Mouse (Mus musculus): Measurements from ENCODE around the gene Plppr2. TPM values are rescaled to one million over a fixed set of nuclear protein-coding genes. Genes with fewer than 3 reads are reported as not detected.

The Plppr2 gene
- polyA plus RNA-seq, 1 experiment from 2014 or later: 5.2 TPM

DNA sequence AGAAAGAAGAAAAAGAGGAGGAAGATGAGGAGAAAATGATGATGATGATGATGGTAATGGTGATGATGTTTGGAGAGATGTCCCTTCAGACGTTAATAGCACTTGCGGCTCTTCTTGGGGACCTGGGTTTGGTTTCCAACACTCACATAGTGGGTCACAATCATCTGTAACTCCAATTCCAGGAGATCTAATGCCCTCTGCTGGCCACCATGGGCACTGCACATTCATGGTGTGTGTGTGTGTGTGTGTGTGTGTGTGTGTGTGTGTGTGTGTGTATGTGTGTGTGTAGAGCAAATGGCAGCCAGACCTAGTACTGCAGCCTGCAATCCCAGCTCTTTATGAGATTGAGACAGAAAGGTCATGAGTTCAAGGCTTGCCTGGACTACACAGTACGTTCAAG is 15.1 kb downstream of the Plppr2 start:
- Histone ChIP-seq H3K4me2 (no peak overlapping the region), H3K27me3 (replicated peaks) (peaks cover 31% of the 10 kb centered on the region), H3K27ac (replicated peaks) (no peak overlapping the region), H3K4me3 (no peak overlapping the region), H3K9ac (no peak overlapping the region), H3K9me3 (no peaks in the 10 kb centered on the region), H3K4me1 (peaks cover 21% of the 10 kb centered on the region), H3K36me3 (no peaks in the 10 kb centered on the region)
- 71% methylated on average over 3 of the region's 3 CpGs for WGBS
- no peak for ATAC-seq (ENCODE audit: extremely low read depth, insufficient number of reproducible peaks, low FRiP score, low TSS enrichment)

DNA sequence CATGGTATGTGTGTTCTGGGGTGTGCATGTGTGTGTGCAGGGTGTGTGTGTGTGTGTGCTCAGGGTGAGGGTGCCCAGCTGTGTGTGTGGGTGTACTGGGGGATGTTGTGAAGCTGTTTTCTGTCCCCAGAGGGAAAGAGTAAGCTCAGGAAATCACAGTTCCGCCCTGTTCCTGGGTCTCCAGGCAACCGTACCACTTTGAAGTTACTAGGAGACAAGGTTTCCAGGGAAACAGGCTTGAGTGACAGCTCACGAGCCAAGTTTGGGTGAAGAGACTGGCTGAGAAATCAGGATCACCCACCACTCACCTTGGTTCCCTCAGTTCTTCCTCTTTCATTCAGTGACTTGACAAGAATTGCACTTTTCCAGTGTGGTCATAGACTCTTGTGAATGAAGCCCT is 16.8 kb downstream of the Plppr2 start:
- Histone ChIP-seq H3K4me3 (no peak overlapping the region), H3K9ac (no peak overlapping the region), H3K9me3 (no peaks in the 10 kb centered on the region), H3K27me3 (replicated peaks) (peaks cover 15% of the 10 kb centered on the region), H3K27ac (replicated peaks) (no peak overlapping the region), H3K36me3 (peaks cover 14% of the 10 kb centered on the region), H3K4me2 (no peak overlapping the region), H3K4me1 (peaks cover 13% of the 10 kb centered on the region)
- WGBS: 6% methylated on average over 3 of the region's 3 CpGs
- ATAC-seq (ENCODE audit: extremely low read depth, insufficient number of reproducible peaks, low FRiP score, low TSS enrichment): no peak

- peaks cover 10% of the 10 kb centered on the region for H3K27me3 ChIP-seq (replicated peaks)
- H3K4me3 ChIP-seq: no peak overlapping the region
- H3K9me3 ChIP-seq: no peaks in the 10 kb centered on the region
- H3K36me3 ChIP-seq: peaks cover 24% of the 10 kb centered on the region
- peaks cover 13% of the 10 kb centered on the region for H3K4me1 ChIP-seq
- ATAC-seq (ENCODE audit: extremely low read depth, insufficient number of reproducible peaks, low FRiP score, low TSS enrichment): no peak
- WGBS: 73% methylated on average over 3 of the region's 3 CpGs
- H3K4me2 ChIP-seq: peak overlapping the region; percentile 76
- H3K27ac ChIP-seq (replicated peaks): no peak overlapping the region
- H3K9ac ChIP-seq: no peak overlapping the region
Measured at GRCm38 (mm10) chr9:21954635-21955034, 17.8 kb downstream of the Plppr2 start.

- 1% methylated on average over 18 of the region's 18 CpGs for WGBS
- Histone ChIP-seq H3K4me2 (peak overlapping the region; percentile 76), H3K36me3 (peaks cover 24% of the 10 kb centered on the region), H3K27ac (replicated peaks) (peak overlapping the region; percentile 94), H3K9ac (peak overlapping the region; percentile 88), H3K4me3 (peak overlapping the region; percentile 79), H3K27me3 (replicated peaks) (peaks cover 9% of the 10 kb centered on the region), H3K9me3 (no peaks in the 10 kb centered on the region), H3K4me1 (peaks cover 15% of the 10 kb centered on the region)
- peak; percentile 50 for ATAC-seq (ENCODE audit: extremely low read depth, insufficient number of reproducible peaks, low FRiP score, low TSS enrichment)
Measured at GRCm38 (mm10) chr9:21955225-21955569, 18.4 kb downstream of the Plppr2 start.

DNA sequence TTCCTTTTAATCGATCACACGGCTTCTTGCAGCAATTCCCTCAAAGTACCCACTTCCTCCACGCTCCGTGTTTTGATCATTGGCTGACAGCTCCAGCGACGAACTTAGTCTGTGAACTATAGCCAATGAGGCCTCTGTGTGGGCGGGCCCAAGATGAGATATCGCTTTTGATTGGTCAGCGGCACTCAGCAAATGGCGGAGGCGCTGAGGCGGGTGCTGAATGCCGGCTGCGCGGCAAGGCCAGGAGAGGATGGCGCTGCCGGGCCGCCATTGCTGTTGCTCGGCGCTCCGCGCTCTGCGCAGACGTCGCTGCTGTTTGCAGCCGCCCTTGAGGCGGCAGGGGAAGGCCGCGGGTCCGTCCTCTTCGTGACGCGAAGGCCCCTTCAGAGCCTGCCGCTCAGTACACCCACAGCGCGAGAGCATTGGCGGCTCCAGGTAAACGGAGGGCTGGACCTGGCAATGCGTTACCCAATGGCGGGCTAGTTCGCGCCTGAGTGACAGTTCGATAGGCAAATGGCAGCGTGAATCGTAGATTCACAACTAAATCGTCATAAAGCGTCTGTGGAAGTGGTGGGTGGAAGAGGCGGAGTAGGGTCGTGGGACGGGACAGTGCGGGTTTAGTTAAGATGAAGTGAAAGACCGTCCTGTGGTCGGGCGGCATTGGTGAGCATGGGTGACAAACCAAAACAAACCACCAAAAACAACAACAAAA is 18.9 kb downstream of the Plppr2 start, which contains the start of gene Swsap1:
Gene Swsap1 (plus strand): TSS at position 186 of the 712 bp plus-strand sequence.
- peak within 1 kb of the TSS; percentile 94 for H3K27ac ChIP-seq (replicated peaks)
- H3K36me3 ChIP-seq: peaks cover 24% of the 10 kb centered on the region
- WGBS: under 1% methylated on average over 54 of the region's 54 CpGs
- ATAC-seq (ENCODE audit: extremely low read depth, insufficient number of reproducible peaks, low FRiP score, low TSS enrichment): peak; percentile 95
- peaks cover 15% of the 10 kb centered on the region for H3K27me3 ChIP-seq (replicated peaks)
- H3K4me1 ChIP-seq: peaks cover 20% of the 10 kb centered on the region
- peak within 1 kb of the TSS; percentile 76 for H3K4me2 ChIP-seq
- peak within 1 kb of the TSS; percentile 79 for H3K4me3 ChIP-seq
- peak within 1 kb of the TSS; percentile 88 for H3K9ac ChIP-seq
- no peaks in the 10 kb centered on the region for H3K9me3 ChIP-seq

DNA sequence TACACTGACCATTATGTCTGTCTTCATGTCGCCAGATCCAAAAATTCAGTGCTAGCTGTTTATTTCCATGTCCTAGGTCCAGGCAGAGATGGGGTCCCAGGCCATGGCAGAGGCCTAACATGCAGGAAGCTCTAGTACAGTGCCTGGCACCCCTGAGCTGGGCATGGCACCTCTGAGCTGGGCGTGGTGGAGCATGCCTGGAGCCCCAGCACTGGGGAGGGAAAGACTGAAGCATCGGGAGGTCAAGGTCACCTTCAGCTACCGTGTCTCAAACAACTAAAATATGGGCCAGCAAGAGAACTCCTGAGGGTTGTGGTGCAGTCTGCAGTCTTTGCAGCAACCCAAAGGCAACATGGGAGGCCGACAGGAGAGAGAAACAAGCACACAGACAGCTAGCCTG is 21.5 kb downstream of the Plppr2 start:
- H3K27me3 ChIP-seq (replicated peaks): peaks cover 27% of the 10 kb centered on the region
- no peak for ATAC-seq (ENCODE audit: extremely low read depth, insufficient number of reproducible peaks, low FRiP score, low TSS enrichment)
- H3K9me3 ChIP-seq: no peaks in the 10 kb centered on the region
- no peak overlapping the region for H3K4me2 ChIP-seq
- H3K4me1 ChIP-seq: peaks cover 44% of the 10 kb centered on the region
- H3K4me3 ChIP-seq: no peak overlapping the region
- no peak overlapping the region for H3K27ac ChIP-seq (replicated peaks)
- 0 out of 2 replicates have a peak overlapping the region, but pooled peaks have one; percentile 16 for H3K9ac ChIP-seq
- H3K36me3 ChIP-seq: peaks cover 24% of the 10 kb centered on the region
- WGBS: 62% methylated on average over 5 of the region's 5 CpGs

DNA sequence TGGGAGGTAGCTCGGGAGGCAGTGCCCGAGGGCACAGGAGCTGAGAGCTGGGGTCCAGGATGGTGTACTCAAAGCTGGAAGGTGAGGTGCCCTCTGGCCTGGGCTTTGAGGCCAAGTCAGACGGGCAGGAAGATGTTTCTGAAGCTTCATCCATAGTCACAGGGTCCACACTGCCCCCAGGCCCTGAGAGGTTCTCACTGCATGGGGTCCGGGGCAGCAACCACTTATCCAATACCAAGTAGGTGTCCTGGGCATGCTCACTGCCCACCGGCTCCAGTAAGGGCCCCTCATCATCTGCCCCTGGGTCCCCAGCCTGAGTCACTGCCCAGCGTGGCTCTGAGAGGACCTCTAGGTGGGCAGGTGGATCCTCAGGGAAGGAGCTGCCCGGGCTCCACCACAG is 22.4 kb downstream of the Plppr2 start:
- H3K4me3 ChIP-seq: no peak overlapping the region
- H3K9me3 ChIP-seq: no peaks in the 10 kb centered on the region
- H3K36me3 ChIP-seq: peaks cover 24% of the 10 kb centered on the region
- H3K9ac ChIP-seq: no peak overlapping the region
- peaks cover 27% of the 10 kb centered on the region for H3K27me3 ChIP-seq (replicated peaks)
- ATAC-seq (ENCODE audit: extremely low read depth, insufficient number of reproducible peaks, low FRiP score, low TSS enrichment): no peak
- no peak overlapping the region; the same call in 1 of the 2 replicates for H3K4me2 ChIP-seq
- H3K27ac ChIP-seq (replicated peaks): no peak overlapping the region
- H3K4me1 ChIP-seq: peaks cover 52% of the 10 kb centered on the region
- WGBS: 82% methylated on average over 7 of the region's 7 CpGs

DNA sequence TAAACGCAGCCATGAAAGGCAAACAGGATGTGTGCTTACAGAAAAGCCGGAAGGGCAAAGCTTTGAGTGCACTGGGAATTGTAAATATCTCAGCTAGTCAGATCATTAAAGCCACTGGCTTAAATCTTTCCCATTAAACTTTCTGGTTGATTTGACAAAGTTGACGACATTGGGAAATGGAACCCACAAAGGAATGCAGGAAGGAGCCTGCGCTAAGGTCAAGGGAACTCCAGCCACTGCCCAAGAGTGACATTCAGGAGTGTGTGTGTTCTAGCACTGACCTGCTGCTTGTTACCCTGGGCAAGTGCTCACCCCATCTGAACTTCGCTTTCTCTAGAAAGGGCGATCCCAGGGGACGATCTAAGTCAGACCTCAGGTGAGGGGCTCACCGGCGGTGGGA is 23.3 kb downstream of the Plppr2 start:
- Histone ChIP-seq H3K9me3 (no peaks in the 10 kb centered on the region), H3K4me3 (peak overlapping the region; percentile 54), H3K36me3 (peaks cover 24% of the 10 kb centered on the region), H3K27ac (replicated peaks) (no peak overlapping the region), H3K4me2 (peak overlapping the region; percentile 81), H3K4me1 (peaks cover 47% of the 10 kb centered on the region), H3K9ac (peak overlapping the region; percentile 29), H3K27me3 (replicated peaks) (peaks cover 27% of the 10 kb centered on the region)
- 57% methylated on average over 9 of the region's 9 CpGs for WGBS
- ATAC-seq (ENCODE audit: extremely low read depth, insufficient number of reproducible peaks, low FRiP score, low TSS enrichment): no peak

DNA sequence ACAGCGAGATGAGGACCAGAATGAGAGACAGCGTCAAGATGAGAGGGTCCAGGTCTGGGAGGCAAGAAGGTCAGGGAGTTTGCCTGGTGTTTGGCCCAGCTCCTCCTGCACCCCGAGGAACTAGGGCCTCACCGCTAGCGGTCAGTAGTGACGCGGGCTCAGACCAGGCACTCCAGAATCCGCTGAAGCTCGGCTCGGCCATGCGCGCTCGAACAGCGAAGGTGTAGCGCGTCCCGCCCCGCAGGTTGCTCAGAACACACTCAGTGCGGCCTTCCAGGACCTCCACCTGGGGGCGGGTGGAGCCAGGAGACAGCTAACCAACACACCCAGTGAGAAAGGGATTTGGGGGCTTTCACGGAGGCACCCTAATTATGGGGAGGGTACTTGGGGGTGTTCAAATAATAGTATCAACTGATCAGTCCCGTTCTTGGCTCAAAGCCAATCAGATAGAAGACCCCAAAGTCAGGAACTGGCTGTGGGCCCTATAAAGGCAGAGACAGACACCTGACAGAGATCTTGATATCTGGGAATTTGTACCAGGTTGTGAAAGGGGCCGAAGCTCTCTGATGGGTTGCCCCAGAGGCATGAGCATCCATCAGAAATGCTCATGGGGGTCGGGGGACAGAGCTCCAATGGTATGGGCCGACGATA is 23.9 kb downstream of the Plppr2 start:
- peak overlapping the region; percentile 81 for H3K4me2 ChIP-seq
- peaks cover 27% of the 10 kb centered on the region for H3K27me3 ChIP-seq (replicated peaks)
- peak overlapping the region; percentile 74 for H3K9ac ChIP-seq
- no peak for ATAC-seq (ENCODE audit: extremely low read depth, insufficient number of reproducible peaks, low FRiP score, low TSS enrichment)
- H3K4me3 ChIP-seq: peak overlapping the region; percentile 54
- H3K27ac ChIP-seq (replicated peaks): no peak overlapping the region
- WGBS: 14% methylated on average over 26 of the region's 26 CpGs
- peaks cover 24% of the 10 kb centered on the region for H3K36me3 ChIP-seq
- no peaks in the 10 kb centered on the region for H3K9me3 ChIP-seq
- H3K4me1 ChIP-seq: peaks cover 46% of the 10 kb centered on the region

DNA sequence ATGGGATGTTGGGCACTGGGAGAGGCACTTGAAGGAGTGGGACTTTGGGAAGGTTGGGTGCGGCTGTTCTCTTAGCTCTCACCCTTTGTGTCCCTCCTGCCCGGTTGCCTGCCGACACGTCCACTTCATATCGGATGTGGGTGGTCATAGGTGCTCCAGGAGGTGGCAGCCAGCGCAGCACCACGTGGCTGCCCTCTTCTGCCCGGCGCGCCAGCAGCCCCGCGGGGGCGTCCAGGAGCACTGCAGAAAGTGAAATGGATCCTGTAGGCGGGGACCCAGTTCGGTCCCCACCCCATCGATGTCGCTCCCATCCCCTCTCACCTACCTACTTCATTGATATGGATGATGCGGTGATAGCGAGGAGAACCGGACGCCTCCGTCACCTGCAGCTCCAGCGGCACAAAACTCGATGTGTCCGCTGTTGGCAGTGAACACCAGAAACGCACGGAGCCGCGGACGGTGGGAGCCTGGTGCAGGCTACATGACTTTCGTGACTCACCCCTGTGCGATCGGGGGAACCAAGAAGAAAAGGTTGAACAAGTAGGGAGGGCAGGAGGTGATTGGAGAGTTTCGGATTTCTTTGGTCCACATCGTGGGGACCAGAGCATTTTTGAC is 24.6 kb downstream of the Plppr2 start:
- ATAC-seq (ENCODE audit: extremely low read depth, insufficient number of reproducible peaks, low FRiP score, low TSS enrichment): no peak
- H3K36me3 ChIP-seq: peaks cover 24% of the 10 kb centered on the region
- H3K9me3 ChIP-seq: no peaks in the 10 kb centered on the region
- H3K27me3 ChIP-seq (replicated peaks): peaks cover 27% of the 10 kb centered on the region
- peak overlapping the region; percentile 74 for H3K9ac ChIP-seq
- 2% methylated on average over 35 of the region's 35 CpGs for WGBS
- peak overlapping the region; percentile 54 for H3K4me3 ChIP-seq
- H3K4me1 ChIP-seq: peaks cover 42% of the 10 kb centered on the region
- no peak overlapping the region; the same call in 1 of the 2 replicates for H3K27ac ChIP-seq (replicated peaks)
- H3K4me2 ChIP-seq: peak overlapping the region; percentile 81

GRCm38 (mm10) chr9:21962010-21962409 is 25.2 kb downstream of the Plppr2 start:
- Histone ChIP-seq H3K36me3 (peaks cover 24% of the 10 kb centered on the region), H3K27me3 (replicated peaks) (peaks cover 27% of the 10 kb centered on the region), H3K9me3 (no peaks in the 10 kb centered on the region), H3K9ac (peak overlapping the region; percentile 74), H3K4me1 (peaks cover 39% of the 10 kb centered on the region), H3K27ac (replicated peaks) (no peak overlapping the region; the same call in 1 of the 2 replicates), H3K4me2 (peak overlapping the region; percentile 81), H3K4me3 (peak overlapping the region; percentile 54)
- 1% methylated on average over 15 of the region's 15 CpGs for WGBS
- 0 out of 2 replicates have a peak, but pooled peaks have one; percentile 16 for ATAC-seq (ENCODE audit: extremely low read depth, insufficient number of reproducible peaks, low FRiP score, low TSS enrichment)

Data from heart, embryonic 13.5 days (tissue).